In genomic region chr6:100323756-100324430, GRCm38 (mm10) we compare ENCODE assay signal across 12 mouse cellular contexts. TPM values are rescaled to one million over a fixed set of nuclear protein-coding genes. Genes with fewer than 3 reads are reported as not detected.
DNase-seq lines count a peak whose midpoint lies in the region; ATAC-seq and TF ChIP-seq lines count a peak whose summit lies in the region.
"Had no signal": no experiment of that assay in that cellular context is flagged by ENCODE, and none has a peak within 500 bp of the region (broad histone marks: within the 10 kb centered on the region; RNA-seq: fewer than 3 reads in every experiment).

No protein-coding gene starts in this region.

- H3K4me1 ChIP-seq in heart, embryonic 11.5 days (ENCODE audit: control insufficient read depth, insufficient read depth, low read length) = no peaks in the 10 kb centered on the region
- peaks cover 13% of the 10 kb centered on the region for H3K4me1 ChIP-seq in neural tube, embryonic 15.5 days
- no peaks in the 10 kb centered on the region for H3K4me1 ChIP-seq in stomach, postnatal 0 days (replicated peaks; ENCODE audit: control insufficient read depth, insufficient read depth)
- H3K4me1 ChIP-seq: neural tube, embryonic 12.5 days had no signal

- H3K4me3 ChIP-seq in heart, embryonic 11.5 days (ENCODE audit: low read depth, low read length) = no peak overlapping the region
- H3K4me3 ChIP-seq in neural tube, embryonic 15.5 days (replicated peaks) = no peak overlapping the region
- no peak overlapping the region for H3K4me3 ChIP-seq in stomach, postnatal 0 days (ENCODE audit: low read depth, low read length)
- H3K4me3 ChIP-seq: neural tube, embryonic 12.5 days had no signal

- H3K27ac ChIP-seq in heart, embryonic 11.5 days (ENCODE audit: low read depth, low read length) = no peak overlapping the region
- 0 out of 2 replicates have a peak overlapping the region, but pooled peaks have one; percentile 9 for H3K27ac ChIP-seq in neural tube, embryonic 15.5 days (replicated peaks)
- H3K27ac ChIP-seq in stomach, postnatal 0 days (replicated peaks) = no peak overlapping the region
- H3K27ac ChIP-seq: neural tube, embryonic 12.5 days had no signal

- H3K36me3 ChIP-seq in heart, embryonic 11.5 days (ENCODE audit: control insufficient read depth, insufficient read depth, low read length) = no peaks in the 10 kb centered on the region
- no peaks in the 10 kb centered on the region for H3K36me3 ChIP-seq in neural tube, embryonic 15.5 days
- H3K36me3 ChIP-seq in stomach, postnatal 0 days (ENCODE audit: control insufficient read depth, insufficient read depth, low read length) = no peaks in the 10 kb centered on the region
- H3K36me3 ChIP-seq: neural tube, embryonic 12.5 days had no signal

- ATAC-seq in heart, embryonic 11.5 days (replicated peaks; ENCODE audit: insufficient number of reproducible peaks, low FRiP score, low TSS enrichment) = no peak
- ATAC-seq in neural tube, embryonic 15.5 days (ENCODE audit: low FRiP score) = no peak
- peak; percentile 82 for ATAC-seq in stomach, postnatal 0 days (ENCODE audit: low FRiP score, low TSS enrichment)
- ATAC-seq in megakaryocyte progenitor cell, adult 5-6 weeks (replicated peaks; ENCODE audit: poor library complexity) = no peak

- H3K9me3 ChIP-seq in heart, embryonic 11.5 days (replicated peaks; ENCODE audit: control insufficient read depth, low read length) = no peaks in the 10 kb centered on the region
- H3K9me3 ChIP-seq in neural tube, embryonic 15.5 days (replicated peaks) = no peaks in the 10 kb centered on the region
- H3K9me3 ChIP-seq in stomach, postnatal 0 days (ENCODE audit: control insufficient read depth, low read length) = no peaks in the 10 kb centered on the region
- H3K9me3 ChIP-seq: neural tube, embryonic 12.5 days had no signal

- no peak for TF ChIP-seq EP300 in stomach, postnatal 0 days (optimal IDR thresholded peaks at IDR 0.05)

- no peak overlapping the region for H3K4me2 ChIP-seq in heart, embryonic 11.5 days
- no peak overlapping the region for H3K4me2 ChIP-seq in neural tube, embryonic 15.5 days
- H3K4me2 ChIP-seq in stomach, postnatal 0 days (replicated peaks; ENCODE audit: low read depth) = no peak overlapping the region
- H3K4me2 ChIP-seq: neural tube, embryonic 12.5 days had no signal

- intact Hi-C loops in heart, postnatal 10 days (cut with DNase I) = no loop called here

- TF ChIP-seq CTCF in stomach, postnatal 0 days (IDR thresholded peaks at IDR 0.05; ENCODE audit: low read depth) = no peak

- peaks cover 7% of the 10 kb centered on the region for H3K27me3 ChIP-seq in heart, embryonic 11.5 days (ENCODE audit: control insufficient read depth, insufficient read depth, low read length)
- peaks cover 4% of the 10 kb centered on the region for H3K27me3 ChIP-seq in neural tube, embryonic 15.5 days (replicated peaks)
- no peaks in the 10 kb centered on the region for H3K27me3 ChIP-seq in stomach, postnatal 0 days (ENCODE audit: control insufficient read depth, insufficient read depth, low read length)
- H3K27me3 ChIP-seq: neural tube, embryonic 12.5 days had no signal

- 76% methylated on average over 10 of the region's 10 CpGs for WGBS in heart, embryonic 11.5 days (ENCODE audit: insufficient replicate concordance)
- WGBS in neural tube, embryonic 15.5 days = 76% methylated on average over 10 of the region's 10 CpGs
- 47% methylated on average over 10 of the region's 10 CpGs for WGBS in stomach, postnatal 0 days

- no peak overlapping the region for H3K9ac ChIP-seq in heart, embryonic 11.5 days (ENCODE audit: low read depth, low read length)
- H3K9ac ChIP-seq in neural tube, embryonic 15.5 days (replicated peaks) = no peak overlapping the region
- no peak overlapping the region for H3K9ac ChIP-seq in stomach, postnatal 0 days (ENCODE audit: low read length)
- H3K9ac ChIP-seq: neural tube, embryonic 12.5 days had no signal

- peak; percentile 29 to 40 for DNase-seq in heart, adult 18-20 months
- DNase-seq in neural tube, embryonic 10.5 days (ENCODE audit: extremely low spot score, low spot score) = no peak
- peak; percentile 49 to 59 for DNase-seq in heart, postnatal 10 days
- DNase-seq in stomach, postnatal 0 days (ENCODE audit: low spot score) = peak; percentile 81
- DNase-seq in c-Kit-positive CD71-positive TER-119-positive erythroid progenitor cells, embryonic 14.5 days (ENCODE audit: low spot score) = no peak
- DNase-seq: embryo, embryonic 11 days; liver; right cerebral cortex, postnatal 14 days had no signal

RNA-seq across cellular contexts. Expression of gene Rybp, which starts 36.6 kb away (rescaled TPM):
- 10 to 100 TPM; 11.2 to 16.0 TPM for total RNA-seq in heart, adult 18-20 months (2021)
- 8.8 and 11.1 TPM in 2 replicates for polyA plus RNA-seq in heart, embryonic 11.5 days (2014; fragmentation: Nextera tagmentation; extraction: Ambion mirVana)
- polyA plus RNA-seq in neural tube, embryonic 15.5 days (2015; fragmentation: Nextera tagmentation; extraction: Ambion mirVana) = 18.5 and 19.2 TPM in 2 replicates
- total RNA-seq in heart, postnatal 10 days (2021) = 10 to 100 TPM; 16.8 to 24.9 TPM
- polyA plus RNA-seq in stomach, postnatal 0 days (2015; fragmentation: Nextera tagmentation; extraction: Ambion mirVana) = 10.4 and 12.7 TPM in 2 replicates
- total RNA-seq in megakaryocyte progenitor cell, adult 5-6 weeks (2015) = 29.9 and 34.5 TPM in 2 replicates
- total RNA-seq in megakaryocyte progenitor cell, adult 5-6 weeks (2017) = 15.4 and 37.0 TPM in 2 replicates

Comparison
In these comparisons a context has a peak if more than half of its experiments do, and no peak if none do; other contexts are left out.
1. DNase-seq: peak in heart, adult 18-20 months (2 of 2), heart, postnatal 10 days (2 of 2) and stomach, postnatal 0 days (single experiment); none in neural tube, embryonic 10.5 days (single experiment) and c-Kit-positive CD71-positive TER-119-positive erythroid progenitor cells, embryonic 14.5 days (single experiment).